Mouse (Mus musculus): ENCODE data around the gene AW146154. TPM values are rescaled to one million over a fixed set of nuclear protein-coding genes. Genes with fewer than 3 reads are reported as not detected.
"Not testable (repeated sequence)": the region's sequence is repeated elsewhere in the genome, so short reads cannot be mapped to it uniquely, and the experiment has no call there.

Gene AW146154
- polyA plus RNA-seq (2017; shearing (Covaris generic)): 10 to 100 TPM; 16.0 to 17.4 TPM

- ATAC-seq: peak; percentile 97
Measured at GRCm38 (mm10) chr7:41499389-41500049, at the start of gene AW146154, which contains the start of gene Gm20449. Gene AW146154 (minus strand): TSS chr7:41499890. Gene Gm20449 (minus strand): TSS chr7:41499417.

GRCm38 (mm10) chr7:41512672-41513071 is 13.0 kb upstream of the AW146154 start:
- ATAC-seq: no peak

DNA sequence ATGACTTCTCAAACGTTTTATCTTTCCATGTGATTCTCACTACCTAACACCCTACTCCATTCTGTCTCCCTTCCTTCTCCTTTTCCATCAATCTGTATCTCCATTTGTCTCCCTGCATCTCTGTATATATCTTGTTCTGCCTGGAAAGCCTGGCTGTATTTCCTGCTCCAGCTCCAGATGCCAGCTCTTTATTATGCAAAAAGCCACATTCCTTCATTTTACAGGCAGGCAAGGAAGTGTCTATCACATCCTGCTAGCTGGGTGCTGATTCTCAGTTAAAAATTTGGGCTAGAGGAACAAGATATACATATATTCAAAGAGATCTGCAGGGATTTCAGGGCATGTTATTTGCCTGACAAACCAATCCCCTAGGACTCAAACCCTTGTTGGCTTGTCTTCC is 12.5 kb upstream of the AW146154 start:
- no peak for ATAC-seq

DNA sequence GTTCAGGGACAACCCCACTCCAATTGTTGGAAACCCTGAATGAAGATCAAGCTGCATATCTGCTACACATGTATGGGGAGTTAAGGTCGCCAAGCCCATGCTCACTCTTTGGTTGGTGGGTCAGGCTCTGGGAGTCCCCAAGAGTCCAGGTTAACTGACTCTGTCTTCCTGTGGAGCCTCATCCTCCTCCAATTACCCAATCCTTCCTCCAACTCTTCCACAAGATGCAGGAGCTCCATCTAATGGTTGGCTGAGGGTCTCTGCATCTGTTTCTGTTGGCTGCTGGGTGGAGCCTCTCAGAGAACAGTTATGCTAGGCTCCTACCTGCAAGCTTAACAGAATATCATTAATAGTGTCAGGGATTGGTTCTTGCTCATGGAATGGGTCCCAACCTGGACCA is 2.7 kb upstream of the AW146154 start:
- no peak for ATAC-seq

GRCm38 (mm10) chr7:41500151-41500934 is 653 bp upstream of the AW146154 start:
- ATAC-seq: peak; percentile 26

- peak; percentile 3 for ATAC-seq
Measured at GRCm38 (mm10) chr7:41499018-41499388, 687 bp downstream of the AW146154 start.

DNA sequence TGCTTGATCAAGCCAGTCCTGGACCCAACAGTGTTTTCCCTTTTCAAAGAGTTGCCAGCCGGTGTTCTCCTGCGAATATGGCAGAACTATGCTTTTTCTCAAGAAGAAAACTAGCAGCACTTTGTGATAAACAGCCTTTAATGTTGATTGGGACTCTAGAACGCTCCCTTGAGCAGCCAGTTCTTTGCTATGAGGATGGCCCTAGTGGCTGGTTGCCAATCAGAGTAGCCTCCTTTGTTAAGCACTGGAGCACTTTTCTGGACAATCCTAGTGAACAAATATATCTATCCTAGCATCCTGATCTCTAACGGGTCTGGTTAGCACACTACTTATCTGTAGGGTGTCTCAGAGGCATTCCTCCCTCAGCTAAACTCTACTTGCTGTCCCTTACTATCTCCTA is 1.2 kb downstream of the AW146154 start:
- not testable (repeated sequence) for ATAC-seq

DNA sequence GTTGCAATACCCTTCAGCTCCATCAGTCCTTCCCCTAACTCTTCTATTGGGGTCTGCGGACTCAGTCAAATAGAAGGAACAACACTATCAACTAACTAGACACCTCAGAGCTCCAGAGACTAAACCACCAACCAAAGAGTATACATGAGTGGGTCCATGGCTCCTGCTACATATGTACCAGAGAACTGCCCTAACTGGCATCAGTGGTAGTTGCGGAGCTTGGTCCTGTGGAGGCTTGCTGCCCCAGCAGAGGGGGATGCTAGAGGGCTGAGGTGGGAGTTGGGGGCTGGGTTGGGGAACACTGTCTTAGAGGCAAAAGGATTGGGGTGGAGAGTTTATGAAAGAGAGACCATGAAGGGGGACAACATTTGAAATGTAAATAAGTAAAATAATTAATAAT is 1.8 kb downstream of the AW146154 start:
- no peak for ATAC-seq

DNA sequence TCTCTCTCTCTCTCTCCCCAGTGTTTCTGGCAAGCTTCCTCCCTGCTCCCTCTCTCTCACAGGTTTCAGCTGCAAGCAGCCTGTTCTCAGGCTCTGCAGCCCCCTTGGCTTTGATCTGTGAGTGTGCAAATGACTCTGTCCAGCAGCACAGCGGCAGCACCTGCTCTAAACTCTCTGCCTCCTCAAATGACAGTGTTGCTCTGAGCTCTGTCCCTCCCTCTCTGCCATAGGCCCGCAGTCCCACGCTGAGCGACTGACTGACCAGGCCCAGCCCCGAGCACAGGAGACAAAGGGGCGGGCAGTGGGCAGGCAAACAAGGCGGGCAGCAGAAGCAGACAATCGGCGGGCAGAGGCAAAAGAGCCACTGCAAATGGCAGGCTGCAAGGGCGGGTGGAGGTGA is 47.8 kb downstream of the AW146154 start:
- ATAC-seq: no peak

- ATAC-seq: not testable (repeated sequence)
Measured at GRCm38 (mm10) chr7:41448596-41448995, 51.1 kb downstream of the AW146154 start, which contains the start of gene Vmn2r57. Gene Vmn2r57 (minus strand): TSS chr7:41448696.

Other genes with a start within 250 kb of the AW146154 start
- 10 to 100 TPM; 43.0 to 45.0 TPM for gene AI987944, start 106.5 kb downstream of the AW146154 start, polyA plus RNA-seq (2017; shearing (Covaris generic))
- under 1 TPM in 1 of 2 experiments, not detected in 1; 0.32 TPM for gene Vmn2r57, start 51.2 kb downstream of the AW146154 start, polyA plus RNA-seq (2017; shearing (Covaris generic))
- gene Gm20449, start 473 bp downstream of the AW146154 start, polyA plus RNA-seq (2017; shearing (Covaris generic)): not detected
- gene Gm6871, start 73.8 kb upstream of the AW146154 start, polyA plus RNA-seq (2017; shearing (Covaris generic)): not detected
- gene 2610021A01Rik, start 99.3 kb upstream of the AW146154 start, polyA plus RNA-seq (2017; shearing (Covaris generic)): 10 to 100 TPM; 16.1 to 19.1 TPM
- 1 to 10 TPM; 9.2 to 9.7 TPM for gene Zfp788, start 133.3 kb upstream of the AW146154 start, polyA plus RNA-seq (2017; shearing (Covaris generic))